Mouse (Mus musculus) testis, postnatal 10 days (tissue): ENCODE results near the gene Parva.

Experiments used
- DNase-seq: peaks from one replicate; pipeline ENCODE4 v3.0.0; 2021; ENCODE audit warnings: low spot score

Parva gene

GRCm38 (mm10) chr7:112514636-112515193 is 87.4 kb downstream of the Parva start:
- DNase-seq = no peak

GRCm38 (mm10) chr7:112525465-112525864 is 98.2 kb downstream of the Parva start:
- DNase-seq = no peak

- DNase-seq = no peak
Measured at GRCm38 (mm10) chr7:112526226-112526625, 98.9 kb downstream of the Parva start.

- no peak for DNase-seq
Measured at GRCm38 (mm10) chr7:112527230-112527629, 99.9 kb downstream of the Parva start.

- DNase-seq = no peak
Measured at GRCm38 (mm10) chr7:112528059-112528458, 100.8 kb downstream of the Parva start.

GRCm38 (mm10) chr7:112528582-112529360 is 101.5 kb downstream of the Parva start:
- DNase-seq = no peak

GRCm38 (mm10) chr7:112530924-112531323 is 103.6 kb downstream of the Parva start:
- DNase-seq = no peak

- DNase-seq = no peak
Measured at GRCm38 (mm10) chr7:112534148-112534547, 106.8 kb downstream of the Parva start.

GRCm38 (mm10) chr7:112535408-112535921 is 108.2 kb downstream of the Parva start:
- DNase-seq = peak; percentile 56

GRCm38 (mm10) chr7:112549136-112549535 is 121.8 kb downstream of the Parva start:
- DNase-seq = no peak

- DNase-seq = no peak
Measured at GRCm38 (mm10) chr7:112561504-112561903, 134.2 kb downstream of the Parva start.

GRCm38 (mm10) chr7:112567004-112567403 is 139.7 kb downstream of the Parva start:
- DNase-seq = no peak

GRCm38 (mm10) chr7:112568961-112569360 is 141.7 kb downstream of the Parva start:
- DNase-seq = no peak

- no peak for DNase-seq
Measured at GRCm38 (mm10) chr7:112581621-112582020, 154.3 kb downstream of the Parva start.

- DNase-seq = no peak
Measured at GRCm38 (mm10) chr7:112582882-112583405, 155.6 kb downstream of the Parva start.

GRCm38 (mm10) chr7:112587449-112587848 is 160.1 kb downstream of the Parva start:
- no peak for DNase-seq

- DNase-seq = no peak
Measured at GRCm38 (mm10) chr7:112589530-112589929, 162.2 kb downstream of the Parva start.

- DNase-seq = no peak
Measured at GRCm38 (mm10) chr7:112593586-112593985, 166.3 kb downstream of the Parva start.

GRCm38 (mm10) chr7:112595226-112595850 is 168.0 kb downstream of the Parva start:
- DNase-seq = no peak

GRCm38 (mm10) chr7:112599650-112600049 is 172.3 kb downstream of the Parva start:
- DNase-seq = no peak

- DNase-seq = no peak
Measured at GRCm38 (mm10) chr7:112600163-112600562, 172.9 kb downstream of the Parva start.

- no peak for DNase-seq
Measured at GRCm38 (mm10) chr7:112602966-112603365, 175.7 kb downstream of the Parva start.
